Mouse (Mus musculus) retina, adult 2 months (tissue): ENCODE data around the gene Zfp777.

Experiments
- DNase-seq: peaks from one replicate; pipeline ENCODE4 v3.0.0-alpha.2; 2012; ENCODE audit warnings: low read depth, low spot score

Zfp777 gene

DNA sequence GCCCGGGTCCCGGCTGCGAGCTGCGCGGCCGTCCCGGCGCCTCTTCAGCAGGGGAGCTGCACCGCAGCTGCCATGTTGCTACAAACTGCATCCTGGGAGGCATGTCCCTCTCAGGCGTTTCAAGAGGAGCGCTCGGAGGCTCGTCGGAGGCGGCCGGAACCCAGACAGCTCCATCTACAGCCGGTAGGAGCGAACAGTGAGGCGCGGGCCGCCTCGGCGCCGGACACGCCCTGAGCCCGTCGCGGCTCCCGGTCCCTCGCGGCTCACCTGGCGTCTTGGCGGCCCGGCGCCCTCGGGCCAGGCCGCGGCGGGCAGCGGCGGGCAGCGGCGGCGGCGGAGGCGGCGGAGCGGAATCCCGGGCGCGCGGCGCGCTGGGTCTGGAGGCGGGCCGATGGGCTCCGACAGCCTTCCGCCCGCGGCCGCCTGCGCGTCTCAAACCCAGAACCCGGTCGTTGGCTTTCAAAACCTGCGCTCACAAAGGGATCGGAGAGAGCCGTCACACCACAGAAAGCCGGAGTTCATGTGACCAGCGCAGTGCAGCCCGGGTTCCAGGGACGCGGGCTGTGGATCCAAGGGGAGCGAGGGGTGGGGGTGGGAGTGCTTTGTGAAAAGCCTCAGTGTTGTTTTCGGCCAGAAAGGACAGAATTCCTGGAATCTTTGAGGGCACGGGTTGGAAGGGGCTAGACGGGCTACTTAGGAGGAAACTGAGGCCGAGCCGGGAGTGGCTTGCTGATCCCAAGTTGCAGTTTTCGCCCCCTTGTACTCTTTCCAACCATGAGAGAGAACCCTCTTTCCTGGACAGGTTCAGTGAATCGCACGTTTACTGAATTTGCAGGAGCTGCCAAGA lies at the start of gene Zfp777:
Gene Zfp777, minus strand, starts transcription at position 486 of the 847 bp plus-strand sequence.
- DNase-seq, result peak; percentile 68

GRCm38 (mm10) chr6:48086957-48087715 lies 38.4 kb upstream of the Zfp777 start:
- DNase-seq, result peak; percentile 4

DNA sequence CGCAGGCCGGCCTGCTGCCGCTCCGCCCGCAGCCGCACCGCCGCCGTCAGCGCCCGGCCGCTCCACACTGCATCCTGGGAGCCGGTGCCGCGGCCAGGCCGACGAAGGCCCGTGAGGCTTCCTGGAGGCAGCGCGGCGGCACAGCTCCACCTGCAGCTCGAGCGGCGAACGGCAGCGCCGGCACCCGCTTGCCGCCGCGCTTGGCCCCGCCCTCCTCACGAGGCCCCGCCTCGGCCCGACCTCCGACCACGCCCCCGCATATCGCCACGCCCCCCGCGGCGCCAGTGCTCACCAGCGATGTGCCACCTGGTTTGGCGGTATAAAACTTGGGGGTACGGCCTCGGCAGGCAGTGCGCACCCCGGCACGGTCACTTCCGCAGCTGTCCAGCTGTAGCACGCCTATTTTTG lies 37.8 kb upstream of the Zfp777 start, which contains the start of gene Zfp746:
Gene Zfp746, minus strand, starts transcription at position 123 of the 408 bp plus-strand sequence.
- peak; percentile 70 for DNase-seq

GRCm38 (mm10) chr6:48085521-48086404 lies 37.1 kb upstream of the Zfp777 start:
- peak; percentile 13 for DNase-seq

- DNase-seq, result no peak
Measured at GRCm38 (mm10) chr6:48083733-48084191, 35.1 kb upstream of the Zfp777 start.

- no peak for DNase-seq
Measured at GRCm38 (mm10) chr6:48081952-48082351, 33.2 kb upstream of the Zfp777 start.

GRCm38 (mm10) chr6:48081021-48081420 lies 32.3 kb upstream of the Zfp777 start:
- DNase-seq, result no peak

DNA sequence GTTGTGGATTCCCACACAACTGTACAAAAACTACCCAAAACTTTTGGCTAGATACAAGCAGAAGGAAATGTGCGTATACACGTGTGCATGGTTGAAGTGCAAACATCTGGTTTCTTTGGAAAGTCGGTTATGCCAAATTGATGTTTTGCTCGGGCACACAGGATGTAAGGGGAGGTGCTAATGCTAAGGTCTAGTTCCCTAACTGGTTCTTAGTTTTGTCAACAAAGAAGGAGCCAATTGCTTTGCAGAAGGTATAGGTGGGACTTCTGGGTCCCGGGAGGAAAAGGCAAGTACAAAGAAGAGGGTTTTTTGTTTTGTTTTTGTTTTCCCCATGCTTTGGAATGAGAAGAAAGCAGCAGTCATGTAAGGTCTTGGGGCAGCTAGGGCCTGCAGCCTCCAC lies 24.6 kb upstream of the Zfp777 start:
- DNase-seq, result no peak

- no peak for DNase-seq
Measured at GRCm38 (mm10) chr6:48067492-48067891, 18.8 kb upstream of the Zfp777 start.

DNA sequence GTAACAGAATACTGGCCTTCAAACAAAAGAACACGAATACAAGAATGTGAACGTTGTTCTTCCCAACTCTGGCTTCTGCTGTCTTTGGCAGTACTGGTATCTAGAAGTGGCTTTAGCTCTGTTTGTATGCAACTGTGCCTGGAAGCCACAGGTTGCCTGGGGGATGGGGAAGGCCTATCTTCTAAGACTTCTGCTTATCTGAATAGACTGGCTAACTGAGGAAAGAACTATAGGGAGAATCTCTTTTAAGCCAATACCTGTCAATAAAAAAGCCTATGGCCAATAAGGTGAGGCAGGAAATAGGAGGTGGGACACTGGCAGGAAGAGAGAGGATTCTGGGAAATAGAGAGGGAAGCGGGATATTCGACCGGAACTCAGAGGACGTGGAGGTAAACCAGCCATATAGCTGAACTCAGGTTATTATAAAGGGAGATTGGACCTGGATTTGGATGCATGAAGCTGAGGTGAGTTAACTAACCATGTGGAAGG lies 16.9 kb upstream of the Zfp777 start:
- DNase-seq, result no peak

- DNase-seq, result no peak
Measured at GRCm38 (mm10) chr6:48064451-48064850, 15.7 kb upstream of the Zfp777 start.

DNA sequence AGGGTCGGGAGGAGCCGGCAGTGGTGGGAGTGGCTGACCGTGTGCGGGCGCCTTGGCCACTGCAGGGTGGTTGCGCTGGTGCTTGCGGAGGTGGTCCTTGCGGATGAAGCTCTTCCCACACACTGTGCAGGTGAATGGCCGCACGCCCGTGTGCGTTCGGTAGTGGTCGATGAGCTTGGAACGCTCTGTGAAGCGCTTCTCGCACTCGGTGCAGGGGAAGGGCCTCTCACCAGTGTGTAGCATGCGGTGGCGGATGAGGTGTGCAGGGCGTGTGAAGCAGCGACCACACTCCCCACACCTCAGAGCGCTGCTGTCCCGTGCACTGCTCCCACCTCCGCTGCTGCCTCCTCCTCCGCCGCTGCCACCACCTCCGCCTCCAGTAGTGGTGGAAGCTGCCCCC lies 15.2 kb upstream of the Zfp777 start:
- no peak for DNase-seq

DNA sequence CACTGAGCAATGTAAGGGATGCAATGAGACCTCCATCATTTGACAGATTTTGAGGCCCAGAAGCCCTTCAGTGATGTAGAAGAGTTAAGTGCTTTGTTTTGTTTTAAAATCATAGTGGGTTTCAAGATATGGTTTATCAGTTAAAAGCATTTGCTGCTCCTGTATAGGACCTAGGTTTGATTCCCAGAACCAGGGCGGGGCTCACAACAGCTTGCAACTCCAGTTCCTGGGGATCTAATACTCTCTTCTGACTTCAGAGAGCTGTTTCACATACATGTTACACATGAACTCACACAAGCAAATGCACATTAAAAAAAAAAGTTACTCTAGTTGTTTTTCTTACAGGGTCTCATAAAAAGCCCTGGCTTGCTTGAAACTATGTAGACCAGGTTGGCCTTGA lies 12.2 kb upstream of the Zfp777 start:
- no peak for DNase-seq

DNA sequence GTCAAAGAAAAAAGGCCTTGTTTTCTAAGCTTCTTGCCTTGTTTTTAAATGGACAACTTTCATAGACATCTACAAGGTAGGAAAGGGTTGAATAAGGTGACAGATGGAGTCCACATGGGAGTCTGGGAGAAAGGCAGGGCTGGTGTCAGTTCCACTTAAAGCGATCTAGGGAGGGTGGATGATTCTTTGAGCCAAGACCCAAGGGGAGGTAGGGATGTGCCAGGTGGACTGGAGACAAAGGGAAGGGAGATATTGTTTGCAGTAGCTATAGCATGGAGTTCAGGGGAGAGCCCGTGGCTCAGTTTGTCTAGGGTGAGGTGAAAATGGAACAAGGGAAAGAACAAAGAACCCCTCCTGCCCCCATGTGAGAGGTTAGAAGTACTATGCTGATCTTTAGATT lies 11.7 kb upstream of the Zfp777 start:
- no peak for DNase-seq

GRCm38 (mm10) chr6:48052136-48052535 lies 3.4 kb upstream of the Zfp777 start:
- DNase-seq, result no peak

- no peak for DNase-seq
Measured at GRCm38 (mm10) chr6:48051666-48052065, 3.0 kb upstream of the Zfp777 start.

DNA sequence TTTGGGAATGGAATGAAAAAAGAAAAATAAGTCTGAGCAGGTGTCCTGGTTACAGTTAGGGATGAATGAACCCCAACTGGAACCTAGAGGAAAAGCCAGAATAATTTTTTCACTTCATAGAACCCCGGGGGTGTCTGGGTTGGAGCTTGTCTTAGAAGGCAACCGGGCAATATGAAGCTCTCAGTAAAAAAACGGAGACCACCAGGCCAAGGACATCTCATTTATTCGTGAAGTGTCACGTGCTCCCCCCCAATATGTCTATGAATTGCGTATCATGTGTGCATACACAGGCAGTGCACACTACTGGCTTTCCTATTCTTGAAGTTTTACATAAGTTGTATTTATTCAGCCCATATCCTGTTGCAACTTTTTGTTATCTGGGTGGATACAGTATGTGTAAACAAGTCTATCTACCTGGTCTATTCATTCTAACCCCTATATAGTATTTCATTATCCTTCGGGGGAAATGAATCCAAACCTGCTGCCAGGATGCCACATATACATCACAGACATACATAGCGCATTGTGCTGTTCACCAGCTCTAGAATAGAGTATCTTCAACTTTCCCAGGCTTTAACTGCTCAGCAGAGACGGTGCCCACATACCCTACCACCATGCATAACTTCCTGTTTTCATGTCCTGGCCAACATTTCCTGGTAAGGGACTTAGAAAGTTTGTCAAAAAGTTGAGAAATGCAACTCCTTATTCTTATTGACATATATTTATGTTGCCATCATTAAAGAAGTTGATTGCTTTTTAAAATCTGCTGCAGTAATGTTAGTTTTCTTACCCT lies 758 bp upstream of the Zfp777 start:
- DNase-seq, result no peak

DNA sequence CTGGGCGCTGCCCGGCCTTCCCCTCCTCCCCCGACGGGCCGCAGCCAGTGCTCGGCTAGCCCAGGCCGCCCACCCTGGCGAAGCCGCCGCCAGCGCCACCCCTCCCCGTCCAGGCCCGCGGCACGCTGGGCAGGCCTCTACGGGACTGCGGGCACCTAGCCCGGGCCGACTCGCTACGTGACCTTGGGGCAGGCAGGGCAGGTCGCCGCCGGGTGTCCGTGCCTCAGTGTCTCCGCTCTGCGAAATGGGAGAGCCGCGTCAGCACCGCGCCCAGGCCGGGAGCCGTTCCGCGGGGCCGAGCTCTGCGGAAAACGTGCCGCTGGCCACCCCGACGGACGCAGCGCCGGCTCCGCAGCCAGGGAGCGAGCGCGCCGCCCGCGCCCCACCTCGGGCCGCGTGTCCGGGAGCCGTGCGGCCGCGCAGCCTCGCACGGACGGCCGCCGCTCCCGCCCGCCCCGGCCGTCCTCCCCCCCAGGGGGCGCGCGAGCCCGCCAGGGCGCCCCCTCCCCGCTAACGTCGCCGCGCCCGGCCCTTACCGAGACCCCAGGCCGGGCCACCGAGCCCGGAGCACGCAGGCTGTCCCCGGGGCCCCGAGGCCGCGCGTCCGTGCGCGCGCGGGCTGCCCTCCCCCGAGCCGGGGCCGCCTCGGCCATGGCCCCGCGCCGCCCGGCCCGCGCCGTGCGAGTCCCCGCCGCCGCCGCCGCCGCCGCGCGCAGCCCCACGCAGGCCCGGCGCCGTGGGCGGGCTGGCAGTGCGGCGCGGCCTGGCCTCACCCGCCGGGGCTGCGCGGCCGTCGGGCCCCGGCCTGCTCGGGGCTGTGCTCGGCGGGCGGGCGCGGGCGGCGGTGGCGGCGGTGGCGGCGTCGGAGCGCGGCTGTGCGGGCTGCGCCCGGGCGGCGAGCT lies 1.0 kb downstream of the Zfp777 start:
- DNase-seq, result no peak

DNA sequence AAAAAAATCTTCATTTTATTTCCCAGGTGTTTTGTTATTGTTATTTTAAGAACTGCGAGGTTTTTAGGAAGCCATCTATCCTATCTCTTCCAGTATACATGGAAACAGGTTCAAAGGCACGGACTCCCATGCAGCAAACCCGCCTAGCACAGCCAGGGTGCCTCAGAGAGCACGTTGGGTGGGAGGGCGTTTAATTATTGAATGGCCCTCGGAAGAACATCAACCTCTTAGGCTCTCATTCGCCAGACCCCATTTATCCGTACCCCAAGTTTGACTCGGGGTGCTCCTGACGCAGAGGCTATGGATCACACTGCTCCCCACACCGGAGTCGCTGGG lies 1.6 kb downstream of the Zfp777 start:
- DNase-seq, result no peak

DNA sequence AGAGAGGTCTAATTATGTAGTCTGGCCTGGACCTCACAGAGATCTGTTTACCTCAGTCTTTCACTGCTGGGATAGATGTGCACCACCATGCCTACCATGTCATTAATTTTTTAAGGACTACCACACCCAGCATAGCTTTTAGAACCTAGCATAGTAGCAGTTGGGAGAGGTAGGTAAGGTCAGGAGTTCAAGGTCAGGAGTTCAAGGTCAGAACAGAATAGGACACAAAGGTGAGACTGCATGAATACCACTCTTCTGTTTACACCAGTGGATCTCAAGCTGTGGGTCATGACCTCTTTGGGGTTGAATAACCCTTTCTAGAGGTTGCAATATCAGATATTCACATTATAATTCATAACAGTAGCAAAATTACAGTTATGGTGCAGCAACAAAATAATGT lies 16.1 kb downstream of the Zfp777 start:
- DNase-seq, result no peak
